Mouse (Mus musculus): ENCODE data around the gene Mapkapk5.
"Not testable (repeated sequence)": the region's sequence is repeated elsewhere in the genome, so short reads cannot be mapped to it uniquely, and the experiment has no call there.

Gene Mapkapk5

GRCm38 (mm10) chr5:121564468-121564895, 18.8 kb upstream of the Mapkapk5 start:
- DNase-seq (ENCODE audit: low spot score in 2 of 2), result peak in 1 of 2 experiments; percentile 89

DNA sequence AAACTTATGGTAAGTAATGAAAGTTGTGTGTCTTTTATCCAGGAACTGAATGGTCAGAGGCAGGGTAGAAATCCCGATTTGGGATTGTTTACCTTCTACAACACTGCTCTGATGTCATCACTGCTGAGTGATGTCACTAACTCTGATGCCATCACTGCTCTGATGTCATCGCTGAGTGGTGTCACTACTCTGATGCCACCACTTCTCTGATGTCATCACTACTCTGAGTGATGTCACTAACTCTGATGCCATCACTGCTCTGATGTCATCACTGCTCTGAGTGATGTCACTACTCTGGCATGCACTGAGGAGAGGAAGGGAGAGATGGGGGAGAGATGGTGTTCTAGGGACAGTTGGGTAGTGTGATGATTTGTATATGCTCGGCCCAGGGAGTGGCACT, 16.7 kb upstream of the Mapkapk5 start:
- no peak for DNase-seq (ENCODE audit: low spot score in 2 of 2)

DNA sequence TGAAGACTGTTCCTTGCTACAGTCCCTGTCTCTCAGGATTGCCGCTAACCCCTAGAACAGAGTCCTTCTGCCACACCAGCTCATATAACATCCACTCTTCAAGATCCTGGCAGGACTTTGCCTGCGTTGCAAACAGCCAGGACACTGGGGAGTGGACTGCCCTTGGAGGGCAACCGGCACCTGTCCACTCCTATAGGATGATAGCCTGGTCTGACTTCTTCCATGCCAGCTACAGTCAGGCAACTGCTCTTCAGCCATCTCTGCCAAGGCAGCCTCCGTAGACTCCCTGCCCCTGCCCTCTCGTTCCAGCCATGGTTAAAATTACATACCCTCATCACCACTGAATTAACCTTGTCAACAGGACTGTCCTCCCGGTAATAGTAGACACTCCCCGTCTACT, 3.5 kb upstream of the Mapkapk5 start:
- no peak for DNase-seq (ENCODE audit: low spot score in 2 of 2)

- DNase-seq (ENCODE audit: low spot score in 2 of 2), result no peak
Observed at GRCm38 (mm10) chr5:121547084-121547483, 1.4 kb upstream of the Mapkapk5 start.

DNA sequence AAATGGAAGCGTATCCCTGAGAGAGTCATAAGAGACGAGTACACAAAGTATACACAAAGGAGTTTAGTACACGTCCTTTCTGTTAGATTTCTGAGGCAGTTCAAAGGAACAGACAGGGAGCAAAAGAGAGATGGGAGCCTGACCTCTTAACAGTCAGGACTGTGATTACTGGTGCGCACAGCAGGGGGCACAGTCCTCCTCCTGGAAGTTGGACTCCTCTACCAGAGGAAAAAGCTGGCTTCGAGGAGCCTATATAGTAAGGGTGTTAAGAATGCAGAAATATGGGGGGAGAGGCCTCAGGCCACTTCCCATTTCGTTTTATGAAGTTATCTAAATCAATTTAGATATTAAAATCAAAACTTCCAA, 808 bp upstream of the Mapkapk5 start:
- peak in 1 of 2 experiments; percentile 37 for DNase-seq (ENCODE audit: low spot score in 2 of 2)

DNA sequence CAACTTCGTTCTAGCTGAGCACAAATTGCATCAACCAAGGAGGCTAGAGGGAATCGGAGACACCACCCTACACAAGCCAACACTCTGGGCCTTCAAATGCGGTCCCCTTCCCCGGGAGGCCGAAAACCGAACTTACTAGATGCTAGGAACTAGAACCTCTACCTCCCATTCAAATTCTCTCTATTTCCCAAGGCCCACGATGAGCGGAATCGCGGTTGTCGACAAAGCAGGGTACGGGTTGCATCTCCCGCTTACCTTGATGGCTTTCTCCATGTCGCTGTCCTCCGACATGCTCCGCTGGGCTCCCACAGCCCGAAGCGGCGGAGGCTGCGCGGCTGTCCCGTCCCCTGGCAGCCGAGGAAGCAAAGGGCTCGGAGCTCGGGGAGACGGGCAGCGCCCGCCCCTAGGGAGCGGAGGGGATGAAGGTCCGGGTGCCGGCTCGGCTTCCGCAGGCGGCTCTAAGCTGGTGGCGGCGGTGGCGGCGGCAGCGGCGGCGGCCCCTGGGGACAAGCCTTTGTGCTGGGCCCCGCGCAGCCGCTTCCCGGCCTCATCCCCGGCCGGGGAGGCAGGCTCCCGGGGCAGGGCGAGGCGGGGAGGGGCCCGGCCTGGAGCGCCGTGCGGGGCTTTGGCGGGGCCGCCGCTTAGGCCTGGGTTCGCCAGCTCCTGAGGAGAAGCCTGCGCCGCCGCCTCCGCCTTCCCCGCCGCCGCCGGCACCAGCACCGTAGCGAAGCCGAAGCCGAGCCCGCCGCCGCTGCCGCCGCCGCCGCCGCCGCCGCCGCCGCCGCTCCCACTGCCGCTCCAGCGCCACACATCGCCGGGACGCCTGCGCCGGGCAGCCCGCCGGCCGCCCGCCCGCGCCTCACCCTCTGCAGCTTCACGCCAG, 554 bp downstream of the Mapkapk5 start, which contains the start of the genes Adam1a and Gm42878:
TSS of gene Adam1a (minus strand) at position 573 of the 883 bp plus-strand sequence.
TSS of gene Gm42878 (minus strand) at position 573 of the 883 bp plus-strand sequence.
- DNase-seq (ENCODE audit: low spot score in 2 of 2), result no peak

DNA sequence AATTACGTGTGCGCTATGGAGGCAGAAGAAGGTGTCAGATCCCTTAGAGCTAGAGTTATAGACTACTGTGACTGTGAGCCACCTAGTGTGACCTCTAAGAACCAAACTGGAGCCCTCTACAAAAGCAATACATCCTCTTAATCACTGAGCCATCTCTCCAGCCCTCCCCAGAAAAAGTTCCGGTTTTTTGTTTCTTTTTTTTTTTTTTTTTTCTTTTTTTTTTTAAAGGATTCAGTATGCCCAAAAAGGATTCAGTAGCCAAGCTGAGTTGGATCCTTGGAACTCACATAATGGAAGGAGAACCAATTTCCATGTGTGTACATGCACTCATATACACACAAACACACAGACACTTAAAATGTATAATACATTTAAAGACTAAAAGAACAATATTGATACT, 2.3 kb downstream of the Mapkapk5 start:
- DNase-seq (ENCODE audit: low spot score in 2 of 2), result no peak

- DNase-seq (ENCODE audit: low spot score in 2 of 2), result no peak
Observed at GRCm38 (mm10) chr5:121541235-121541634, 4.5 kb downstream of the Mapkapk5 start.

GRCm38 (mm10) chr5:121540066-121540465, 5.6 kb downstream of the Mapkapk5 start:
- no peak for DNase-seq (ENCODE audit: low spot score in 2 of 2)

- DNase-seq (ENCODE audit: low spot score in 2 of 2), result no peak
Observed at GRCm38 (mm10) chr5:121537588-121537987, 8.1 kb downstream of the Mapkapk5 start.

DNA sequence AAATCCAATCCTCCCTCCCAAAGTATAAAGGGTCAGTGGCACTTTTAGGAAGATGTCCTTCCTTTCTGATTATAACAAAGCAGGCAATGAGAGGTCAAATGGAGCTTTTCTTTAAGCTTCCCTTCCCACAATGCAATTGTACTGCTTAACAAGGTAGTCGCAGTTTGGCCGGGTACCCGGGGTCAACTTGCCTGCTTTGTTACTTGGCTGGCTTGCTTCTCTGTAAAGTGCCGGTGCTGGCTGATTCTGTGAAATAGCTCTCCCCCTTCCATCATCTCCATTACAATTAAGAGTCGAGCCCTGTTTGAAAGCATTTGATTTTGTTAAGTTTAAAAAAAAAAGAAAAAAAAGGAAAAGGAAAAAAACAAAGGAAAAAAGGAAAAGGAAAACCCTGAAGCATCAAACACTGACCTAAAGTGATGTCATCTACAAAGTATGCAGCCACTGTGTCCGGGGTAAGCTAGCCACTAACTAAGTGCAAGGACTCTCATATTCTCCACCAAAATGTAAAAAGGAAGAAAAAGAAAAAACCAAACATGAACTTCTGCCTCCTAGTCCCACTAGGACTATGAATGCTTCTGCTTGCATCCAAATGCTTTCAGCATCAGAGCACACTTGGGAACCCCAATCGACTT, 8.7 kb downstream of the Mapkapk5 start:
- DNase-seq (ENCODE audit: low spot score in 2 of 2), result no peak

GRCm38 (mm10) chr5:121535116-121535515, 10.6 kb downstream of the Mapkapk5 start:
- no peak for DNase-seq (ENCODE audit: low spot score in 2 of 2)

GRCm38 (mm10) chr5:121534521-121534920, 11.2 kb downstream of the Mapkapk5 start:
- no peak for DNase-seq (ENCODE audit: low spot score in 2 of 2)

- DNase-seq (ENCODE audit: low spot score in 2 of 2), result no peak
Observed at GRCm38 (mm10) chr5:121526961-121527360, 18.7 kb downstream of the Mapkapk5 start.

DNA sequence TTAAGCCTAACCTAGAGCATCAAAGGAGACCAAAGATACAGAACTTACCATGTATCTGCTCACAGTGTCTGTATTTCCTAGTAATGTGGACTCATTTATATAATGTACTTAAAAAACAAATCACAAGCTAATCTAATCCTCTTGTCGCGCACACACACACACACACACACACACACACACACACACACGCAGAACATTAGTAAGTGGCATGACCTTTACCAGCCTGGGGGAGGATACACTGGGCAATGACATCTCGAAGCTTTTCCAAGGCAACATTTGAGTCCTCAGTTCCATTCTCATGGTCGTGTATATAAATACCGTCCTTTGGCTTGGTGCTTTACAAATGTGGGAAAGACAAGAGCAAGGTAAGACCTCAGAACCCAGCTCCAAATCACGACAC, 19.2 kb downstream of the Mapkapk5 start:
- no peak for DNase-seq (ENCODE audit: low spot score in 2 of 2)

GRCm38 (mm10) chr5:121525774-121526450, 19.8 kb downstream of the Mapkapk5 start:
- DNase-seq (ENCODE audit: low spot score in 2 of 2), result no peak

DNA sequence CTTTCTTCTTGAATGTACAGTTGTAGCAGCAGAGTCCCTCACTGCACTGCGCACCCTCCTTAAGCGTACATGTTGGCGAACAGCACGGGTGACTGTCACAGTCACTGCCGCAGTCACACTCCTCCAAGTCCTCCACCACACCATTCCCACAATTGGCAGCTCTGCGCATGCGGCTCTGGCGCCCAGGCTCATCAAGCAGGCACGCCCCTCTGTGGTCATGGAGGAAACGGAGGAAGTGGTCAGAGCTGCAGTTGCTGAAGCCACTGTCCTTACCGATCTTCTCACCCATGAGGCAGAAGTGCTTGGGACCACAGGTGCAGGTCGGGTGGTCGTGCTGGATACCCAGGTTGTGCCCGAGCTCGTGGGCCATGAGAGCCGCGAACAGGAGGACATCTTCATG, 25.9 kb downstream of the Mapkapk5 start:
- not testable (repeated sequence) for DNase-seq (ENCODE audit: low spot score in 2 of 2)

- no peak for DNase-seq (ENCODE audit: low spot score in 2 of 2)
Observed at GRCm38 (mm10) chr5:121518983-121519382, 26.7 kb downstream of the Mapkapk5 start.

DNA sequence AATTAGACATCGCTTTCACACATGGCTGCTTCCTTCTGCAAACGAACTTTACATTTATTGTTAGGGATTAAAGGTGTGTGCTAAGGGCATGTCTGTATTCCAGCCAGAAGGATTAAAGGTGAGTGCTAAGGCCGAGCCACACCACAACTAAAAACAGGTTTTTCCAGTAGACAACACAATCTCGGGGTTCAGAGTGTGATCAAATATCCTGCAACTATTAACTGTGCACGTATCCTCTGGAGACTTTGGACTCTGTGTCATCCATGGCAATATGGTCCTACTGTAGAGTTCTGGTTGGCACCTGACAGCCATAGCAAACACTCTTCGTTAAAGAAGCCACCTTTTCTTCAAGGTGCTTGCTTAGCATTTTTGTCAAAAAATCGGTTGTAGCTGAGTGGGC, 35.7 kb downstream of the Mapkapk5 start:
- DNase-seq (ENCODE audit: low spot score in 2 of 2), result no peak

DNA sequence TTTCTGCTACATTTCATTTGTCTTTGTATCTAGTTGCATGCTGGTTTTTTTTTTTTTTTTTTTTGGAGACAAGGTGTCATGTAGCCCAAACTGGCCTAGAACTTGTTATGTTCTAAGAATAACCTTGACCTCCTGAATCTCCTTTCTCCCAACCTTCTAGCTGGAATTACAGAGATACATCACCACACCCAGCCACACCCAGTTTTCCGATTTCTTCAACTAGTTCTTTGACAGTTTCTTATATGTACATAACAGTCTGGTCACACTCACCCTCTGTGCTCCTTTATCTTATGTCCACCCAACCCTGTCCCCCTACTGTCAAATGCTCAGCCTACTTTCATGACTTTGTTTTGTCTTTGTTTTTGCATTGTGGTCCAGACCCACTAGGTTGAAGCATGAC, 38.9 kb downstream of the Mapkapk5 start:
- DNase-seq (ENCODE audit: low spot score in 2 of 2), result no peak

GRCm38 (mm10) chr5:121503231-121503630, 42.5 kb downstream of the Mapkapk5 start, which contains the start of gene Adam1b:
Gene Adam1b (minus strand): TSS chr5:121503435.
- DNase-seq (ENCODE audit: low spot score in 2 of 2), result no peak

DNA sequence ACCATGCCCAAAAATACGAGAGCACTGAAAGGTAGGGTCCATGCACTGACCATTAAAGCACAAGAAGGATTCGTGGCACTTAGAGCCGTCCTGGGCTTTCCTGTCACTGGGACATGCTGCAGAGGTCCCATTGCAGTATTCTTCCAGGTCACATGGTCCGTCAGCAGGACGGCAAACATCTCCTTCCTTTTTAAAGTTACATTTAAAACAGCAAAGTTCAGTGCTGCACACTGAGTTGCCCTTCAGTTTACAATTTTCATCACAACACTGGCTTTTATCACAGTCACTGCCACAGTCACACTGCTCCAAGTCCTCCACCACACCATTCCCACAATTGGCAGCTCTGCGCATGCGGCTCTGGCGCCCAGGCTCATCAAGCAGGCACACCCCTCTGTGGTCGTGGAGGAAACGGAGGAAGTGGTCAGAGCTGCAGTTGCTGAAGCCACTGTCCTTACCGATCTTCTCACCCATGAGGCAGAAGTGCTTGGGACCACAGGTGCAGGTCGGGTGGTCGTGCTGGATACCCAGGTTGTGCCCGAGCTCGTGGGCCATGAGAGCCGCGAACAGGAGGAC, 44.2 kb downstream of the Mapkapk5 start:
- not testable (repeated sequence) for DNase-seq (ENCODE audit: low spot score in 2 of 2)

Data from left cerebral cortex, adult 9 months (tissue).